Mouse (Mus musculus): ENCODE results near the gene Slc3a2.

DNA sequence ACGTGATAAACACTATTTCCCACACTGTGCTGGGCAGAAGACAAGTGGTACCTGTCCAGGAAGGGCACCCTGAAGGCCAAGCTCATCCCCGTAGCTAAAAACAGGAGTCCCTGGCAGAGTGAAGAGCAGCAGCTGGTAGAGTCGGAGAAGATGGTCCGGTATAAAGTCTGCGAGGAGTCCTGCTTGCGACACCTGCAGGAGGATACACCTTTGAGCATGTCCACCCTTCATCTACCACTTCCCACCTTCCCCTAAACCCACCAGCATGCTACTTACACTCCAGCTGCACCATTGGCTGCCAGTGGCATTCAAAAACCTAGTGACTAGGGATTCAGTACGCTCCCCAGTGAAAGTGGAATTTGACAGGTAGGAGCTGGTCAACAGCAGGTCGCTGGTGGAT lies 14.2 kb downstream of the Slc3a2 start:
- TF ChIP-seq CTCF (IDR thresholded peaks at IDR 0.05; ENCODE audit: low read depth) (no peak), EP300 (IDR thresholded peaks at IDR 0.05; ENCODE audit: low read depth) (no peak)
